Mouse (Mus musculus) right cerebral cortex, postnatal 14 days (tissue): Measurements from ENCODE around the gene Kalrn.

Experiments used
- DNase-seq: peaks from one replicate; pipeline ENCODE4 v3.0.0; 2022

Gene Kalrn

GRCm38 (mm10) chr16:34552731-34553130 lies 20.6 kb downstream of the Kalrn start:
- no peak for DNase-seq

- DNase-seq, result no peak
These were observed 23.8 kb downstream of the Kalrn start for GRCm38 (mm10) chr16:34549470-34549999.

- no peak for DNase-seq
These were observed 26.4 kb downstream of the Kalrn start for GRCm38 (mm10) chr16:34546805-34547509.

GRCm38 (mm10) chr16:34543754-34544153 lies 29.6 kb downstream of the Kalrn start:
- no peak for DNase-seq

- DNase-seq, result no peak
These were observed 31.0 kb downstream of the Kalrn start for GRCm38 (mm10) chr16:34542341-34542740.

- no peak for DNase-seq
These were observed 34.6 kb downstream of the Kalrn start for GRCm38 (mm10) chr16:34538679-34539185.

- DNase-seq, result no peak
These were observed 37.0 kb downstream of the Kalrn start for GRCm38 (mm10) chr16:34536300-34536699.

- no peak for DNase-seq
These were observed 38.2 kb downstream of the Kalrn start for GRCm38 (mm10) chr16:34535135-34535534.

GRCm38 (mm10) chr16:34531506-34531905 lies 41.8 kb downstream of the Kalrn start:
- DNase-seq, result peak; percentile 71

- no peak for DNase-seq
These were observed 43.3 kb downstream of the Kalrn start for GRCm38 (mm10) chr16:34530029-34530428.

GRCm38 (mm10) chr16:34528234-34528983 lies 44.9 kb downstream of the Kalrn start:
- no peak for DNase-seq

GRCm38 (mm10) chr16:34526378-34526777 lies 47.0 kb downstream of the Kalrn start:
- no peak for DNase-seq

GRCm38 (mm10) chr16:34525866-34526265 lies 47.5 kb downstream of the Kalrn start:
- peak; percentile 51 for DNase-seq

GRCm38 (mm10) chr16:34525205-34525604 lies 48.1 kb downstream of the Kalrn start:
- DNase-seq, result no peak

GRCm38 (mm10) chr16:34521061-34521460 lies 52.3 kb downstream of the Kalrn start:
- DNase-seq, result no peak

- no peak for DNase-seq
These were observed 56.4 kb downstream of the Kalrn start for GRCm38 (mm10) chr16:34516891-34517398.

GRCm38 (mm10) chr16:34515485-34515884 lies 57.8 kb downstream of the Kalrn start:
- no peak for DNase-seq

- peak; percentile 58 for DNase-seq
These were observed 59.3 kb downstream of the Kalrn start for GRCm38 (mm10) chr16:34513956-34514593.

- DNase-seq, result no peak
These were observed 61.0 kb downstream of the Kalrn start for GRCm38 (mm10) chr16:34512326-34512725.

GRCm38 (mm10) chr16:34508125-34508524 lies 65.2 kb downstream of the Kalrn start:
- DNase-seq, result no peak

GRCm38 (mm10) chr16:34506048-34506447 lies 67.3 kb downstream of the Kalrn start:
- no peak for DNase-seq

GRCm38 (mm10) chr16:34504250-34504649 lies 69.1 kb downstream of the Kalrn start:
- no peak for DNase-seq

- no peak for DNase-seq
These were observed 71.2 kb downstream of the Kalrn start for GRCm38 (mm10) chr16:34502110-34502509.
